33 mouse cellular contexts compared by ENCODE assay signal in genomic region chr11:82421909-82422308, GRCm38 (mm10). TPM values are rescaled to one million over a fixed set of nuclear protein-coding genes. Genes with fewer than 3 reads are reported as not detected.
DNase-seq lines count a peak whose midpoint lies in the region; ATAC-seq and TF ChIP-seq lines count a peak whose summit lies in the region.
"Had no signal": no experiment of that assay in that cellular context is flagged by ENCODE, and none has a peak within 500 bp of the region (broad histone marks: within the 10 kb centered on the region; RNA-seq: fewer than 3 reads in every experiment).

No protein-coding gene starts in this region.

- H3K9me3 ChIP-seq in midbrain, embryonic 10.5 days (replicated peaks): no peaks in the 10 kb centered on the region
- H3K9me3 ChIP-seq in midbrain, embryonic 16.5 days (replicated peaks; ENCODE audit: control insufficient read depth, low read length, poor library complexity, severe bottlenecking): no peaks in the 10 kb centered on the region
- H3K9me3 ChIP-seq in embryonic facial prominence, embryonic 10.5 days: no peaks in the 10 kb centered on the region
- H3K9me3 ChIP-seq in midbrain, postnatal 0 days (ENCODE audit: low read length): no peaks in the 10 kb centered on the region
- H3K9me3 ChIP-seq: embryonic facial prominence, embryonic 13.5 days; forebrain, embryonic 12.5 days; heart, embryonic 13.5 days; hindbrain, embryonic 12.5 days; limb, embryonic 10.5 days; limb, embryonic 15.5 days; liver, embryonic 13.5 days; megakaryocyte, embryonic 14.5 days; neural tube, embryonic 15.5 days had no signal

- peaks cover 60% of the 10 kb centered on the region for H3K27me3 ChIP-seq in midbrain, embryonic 10.5 days (ENCODE audit: low read depth, poor library complexity, severe bottlenecking)
- no peaks in the 10 kb centered on the region for H3K27me3 ChIP-seq in midbrain, embryonic 16.5 days (ENCODE audit: control insufficient read depth, insufficient read depth, low read depth, low read length)
- H3K27me3 ChIP-seq in embryonic facial prominence, embryonic 10.5 days (replicated peaks; ENCODE audit: low read depth, poor library complexity, severe bottlenecking): peaks cover 60% of the 10 kb centered on the region
- H3K27me3 ChIP-seq in midbrain, postnatal 0 days (ENCODE audit: insufficient read depth, low read length): no peaks in the 10 kb centered on the region
- H3K27me3 ChIP-seq: embryonic facial prominence, embryonic 13.5 days; heart, embryonic 13.5 days; limb, embryonic 15.5 days; liver, embryonic 13.5 days; neural tube, embryonic 15.5 days had no signal

- H3K4me3 ChIP-seq in midbrain, embryonic 10.5 days: no peak overlapping the region
- no peak overlapping the region for H3K4me3 ChIP-seq in midbrain, embryonic 16.5 days (ENCODE audit: low read depth, low read length)
- no peak overlapping the region for H3K4me3 ChIP-seq in embryonic facial prominence, embryonic 10.5 days
- no peak overlapping the region for H3K4me3 ChIP-seq in midbrain, postnatal 0 days (ENCODE audit: low read depth, low read length)
- H3K4me3 ChIP-seq: embryonic facial prominence, embryonic 13.5 days; erythroblast, embryonic 14.5 days; forebrain, embryonic 12.5 days; heart, adult 2 months; heart, embryonic 13.5 days; hindbrain, embryonic 12.5 days; layer of hippocampus, adult 2 months; limb, embryonic 10.5 days; limb, embryonic 15.5 days; liver, embryonic 13.5 days; megakaryocyte, embryonic 14.5 days; neural tube, embryonic 15.5 days had no signal

- no peak for ATAC-seq in midbrain, embryonic 16.5 days
- no peak for ATAC-seq in midbrain, postnatal 0 days (ENCODE audit: low FRiP score)
- ATAC-seq in monocyte, adult 5-6 weeks (replicated peaks; ENCODE audit: insufficient number of reproducible peaks, low FRiP score, low TSS enrichment, poor library complexity, severe bottlenecking): no peak
- ATAC-seq: CD4-positive, CD25-positive, alpha-beta regulatory T cell, adult 4 months; forebrain, postnatal 0 days; lung, postnatal 0 days had no signal

- H3K27ac ChIP-seq in midbrain, embryonic 10.5 days (replicated peaks): no peak overlapping the region; the same call in 1 of the 2 replicates
- no peak overlapping the region for H3K27ac ChIP-seq in midbrain, embryonic 16.5 days (ENCODE audit: low read length)
- H3K27ac ChIP-seq in embryonic facial prominence, embryonic 10.5 days (replicated peaks): no peak overlapping the region
- no peak overlapping the region for H3K27ac ChIP-seq in midbrain, postnatal 0 days (ENCODE audit: low read depth, low read length)
- H3K27ac ChIP-seq: embryonic facial prominence, embryonic 13.5 days; forebrain, embryonic 12.5 days; heart, adult 2 months; heart, embryonic 13.5 days; hindbrain, embryonic 12.5 days; layer of hippocampus, adult 2 months; limb, embryonic 10.5 days; limb, embryonic 15.5 days; liver, embryonic 13.5 days; neural tube, embryonic 15.5 days had no signal

- H3K9ac ChIP-seq in midbrain, embryonic 16.5 days (ENCODE audit: low read depth, low read length): no peak overlapping the region
- H3K9ac ChIP-seq in midbrain, postnatal 0 days (replicated peaks; ENCODE audit: low read length, poor library complexity, severe bottlenecking): no peak overlapping the region
- H3K9ac ChIP-seq: embryonic facial prominence, embryonic 13.5 days; forebrain, embryonic 12.5 days; forebrain, postnatal 0 days; heart, embryonic 13.5 days; hindbrain, embryonic 12.5 days; limb, embryonic 15.5 days; liver, embryonic 13.5 days; neural tube, embryonic 15.5 days had no signal

- TF ChIP-seq CTCF in midbrain, postnatal 0 days (IDR thresholded peaks at IDR 0.05): no peak

- 61% methylated on average over 5 of the region's 5 CpGs for WGBS in midbrain, embryonic 10.5 days
- WGBS in midbrain, embryonic 16.5 days: 39% methylated on average over 5 of the region's 5 CpGs
- 32% methylated on average over 5 of the region's 5 CpGs for WGBS in embryonic facial prominence, embryonic 10.5 days
- WGBS in midbrain, postnatal 0 days: 34% methylated on average over 5 of the region's 5 CpGs

- H3K36me3 ChIP-seq in midbrain, embryonic 10.5 days: no peaks in the 10 kb centered on the region
- H3K36me3 ChIP-seq in midbrain, embryonic 16.5 days (ENCODE audit: control insufficient read depth, insufficient read depth, low read length): no peaks in the 10 kb centered on the region
- H3K36me3 ChIP-seq in embryonic facial prominence, embryonic 10.5 days (replicated peaks): no peaks in the 10 kb centered on the region
- no peaks in the 10 kb centered on the region for H3K36me3 ChIP-seq in midbrain, postnatal 0 days (ENCODE audit: insufficient read depth, low read length)
- H3K36me3 ChIP-seq: embryonic facial prominence, embryonic 13.5 days; forebrain, embryonic 12.5 days; heart, embryonic 13.5 days; hindbrain, embryonic 12.5 days; limb, embryonic 10.5 days; limb, embryonic 15.5 days; liver, embryonic 13.5 days; neural tube, embryonic 15.5 days had no signal

- peaks cover 62% of the 10 kb centered on the region for H3K4me1 ChIP-seq in midbrain, embryonic 10.5 days
- H3K4me1 ChIP-seq in midbrain, embryonic 16.5 days (ENCODE audit: control insufficient read depth, insufficient read depth, low read length): peaks cover 10% of the 10 kb centered on the region
- H3K4me1 ChIP-seq in embryonic facial prominence, embryonic 10.5 days: peaks cover 68% of the 10 kb centered on the region
- H3K4me1 ChIP-seq in midbrain, postnatal 0 days (ENCODE audit: insufficient read depth, low read length): no peaks in the 10 kb centered on the region
- H3K4me1 ChIP-seq: embryonic facial prominence, embryonic 13.5 days; heart, embryonic 13.5 days; limb, embryonic 15.5 days; liver, embryonic 13.5 days; megakaryocyte, embryonic 14.5 days had no signal

- H3K4me2 ChIP-seq in midbrain, embryonic 16.5 days (ENCODE audit: low read length): no peak overlapping the region
- H3K4me2 ChIP-seq in midbrain, postnatal 0 days (ENCODE audit: low read depth, low read length, poor library complexity, severe bottlenecking): no peak overlapping the region
- H3K4me2 ChIP-seq: embryonic facial prominence, embryonic 13.5 days; forebrain, embryonic 12.5 days; heart, embryonic 13.5 days; hindbrain, embryonic 12.5 days; limb, embryonic 15.5 days; liver, embryonic 13.5 days; neural tube, embryonic 15.5 days had no signal

- DNase-seq in embryo, embryonic 10.5 days (ENCODE audit: low spot score): peak; percentile 20
- no peak for DNase-seq in embryo, embryonic 11 days
- DNase-seq in midbrain, embryonic 10.5 days (ENCODE audit: low spot score): peak; percentile 28
- peak; percentile 65 for DNase-seq in embryonic facial prominence, embryonic 10.5 days (ENCODE audit: low spot score)
- DNase-seq in midbrain, postnatal 0 days (ENCODE audit: low spot score): peak; percentile 43
- no peak for DNase-seq in adrenal gland, postnatal 36 days
- DNase-seq: adrenal gland, postnatal 14 days; cerebellum, adult 18-20 months; forebrain, postnatal 0 days; heart, postnatal 14 days; kidney, adult 2 months; kidney, postnatal 36 days; liver, embryonic 13.5 days; lung, adult 18-20 months; lung, postnatal 4 days; right cerebral cortex, adult 18-20 months had no signal

RNA-seq across cellular contexts. Expression of gene Tmem132e, which starts 33.2 kb away (rescaled TPM):
- 0.89 and 0.93 TPM in 2 replicates for polyA plus RNA-seq in midbrain, embryonic 10.5 days (2016; fragmentation: Nextera tagmentation; extraction: Ambion mirVana)
- polyA plus RNA-seq in midbrain, embryonic 16.5 days (2015; fragmentation: Nextera tagmentation; extraction: Ambion mirVana): 2.1 and 2.9 TPM in 2 replicates
- 1.0 and 1.2 TPM in 2 replicates for polyA plus RNA-seq in embryonic facial prominence, embryonic 10.5 days (2016; fragmentation: Nextera tagmentation; extraction: Ambion mirVana)
- 42.0 and 42.7 TPM in 2 replicates for total RNA-seq in midbrain, postnatal 0 days (2014; rRNA removed)
- 4.2 and 4.4 TPM in 2 replicates for polyA plus RNA-seq in midbrain, postnatal 0 days (2015; fragmentation: Nextera tagmentation; extraction: Ambion mirVana)
- total RNA-seq in monocyte, adult 5-6 weeks (2017): not detected in 3 replicates
- under 1 TPM; 0.20 to 0.89 TPM for total RNA-seq in adrenal gland, postnatal 36 days (2021)
- total RNA-seq: gastrocnemius, adult 8-10 months had no signal
- polyA plus RNA-seq: CD4-positive, CD25-positive, alpha-beta regulatory T cell, adult 4 months; erythroblast, embryonic 14.5 days; lung, postnatal 0 days; thymus, postnatal 0 days had no signal

Comparison
In these comparisons a context has a peak if more than half of its experiments do, and no peak if none do; other contexts are left out.
1. DNase-seq: peak in embryo, embryonic 10.5 days (single experiment), midbrain, embryonic 10.5 days (single experiment), embryonic facial prominence, embryonic 10.5 days (single experiment) and midbrain, postnatal 0 days (single experiment); none in embryo, embryonic 11 days (single experiment) and adrenal gland, postnatal 36 days (0 of 2).